Mouse (Mus musculus) NIH3T3 (cell line): ENCODE measurements around the gene Map2k4.

Experiments used
- DNase-seq: peaks from one replicate; pipeline ENCODE4 v3.0.0-alpha.2; 2012; ENCODE audit warnings: low read depth

Gene Map2k4

DNA sequence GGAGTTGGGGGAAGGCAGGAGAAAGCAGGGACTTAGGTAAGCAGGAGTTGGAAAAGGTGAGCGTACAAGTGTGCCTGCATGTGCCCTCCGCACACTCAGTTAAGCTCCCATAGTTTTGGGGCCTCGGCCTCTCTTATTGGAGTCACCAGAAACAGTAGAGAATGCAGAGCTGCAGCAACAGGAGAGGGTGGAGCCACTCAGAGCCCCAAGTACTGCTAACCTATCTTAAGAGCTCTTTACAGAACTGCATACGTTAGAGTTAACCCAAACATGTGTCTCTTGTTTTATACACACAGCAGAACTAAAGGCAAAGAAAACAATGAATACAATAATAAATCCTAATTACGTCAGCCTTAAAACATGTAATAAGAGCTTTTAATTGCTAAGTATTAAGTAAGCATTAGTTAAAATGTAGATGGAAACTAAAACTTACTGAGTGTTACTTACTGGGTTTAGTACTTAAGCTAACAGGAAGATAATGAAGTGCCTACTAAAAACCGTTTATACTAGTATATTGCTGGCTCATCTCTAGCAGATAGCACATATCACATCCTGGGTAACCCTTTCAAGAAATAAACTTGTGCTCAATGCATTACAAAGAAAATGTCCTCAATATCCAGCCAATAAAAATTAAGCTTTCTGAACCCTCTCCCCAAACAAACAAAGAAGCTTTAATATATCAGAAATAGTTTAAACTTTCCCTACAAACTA is 14.0 kb downstream of the Map2k4 start:
- no peak for DNase-seq

DNA sequence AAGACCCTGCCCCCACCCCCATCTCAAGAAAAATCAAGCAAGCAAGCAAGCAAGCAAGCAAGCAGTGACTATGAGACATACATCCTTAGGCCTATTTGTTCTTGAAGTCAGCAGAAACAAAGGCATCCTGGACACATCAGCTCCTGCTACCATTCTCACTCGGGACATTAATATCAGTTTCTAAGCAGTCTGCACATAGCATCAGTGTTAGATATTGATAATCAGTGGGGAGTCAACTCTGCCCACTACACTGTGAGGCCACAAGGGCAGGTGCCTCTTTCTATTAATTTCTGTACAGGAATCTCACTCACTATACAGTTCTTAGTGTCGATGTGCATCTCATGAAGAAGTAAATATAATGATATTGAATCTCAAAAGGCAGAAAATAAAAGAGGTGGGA is 14.6 kb downstream of the Map2k4 start:
- DNase-seq: no peak

DNA sequence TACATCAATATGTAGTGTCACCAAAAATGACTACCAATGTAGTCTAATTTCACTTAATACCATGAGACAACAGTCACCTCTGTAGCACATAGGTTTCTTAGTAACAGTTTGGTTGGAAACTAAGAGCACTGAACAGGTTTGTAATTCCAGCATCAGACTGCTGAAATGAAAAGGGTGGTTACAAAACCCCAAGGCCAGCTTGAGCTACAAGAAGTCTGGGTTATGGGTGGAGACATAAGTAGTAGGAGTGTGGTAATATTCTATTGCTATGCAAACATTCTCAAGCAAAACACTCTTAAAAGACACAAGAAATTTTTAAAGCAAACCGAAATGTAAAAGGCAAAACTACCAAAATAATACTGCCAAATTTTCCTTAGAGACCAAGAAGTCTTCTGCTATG is 16.6 kb downstream of the Map2k4 start:
- DNase-seq: no peak

DNA sequence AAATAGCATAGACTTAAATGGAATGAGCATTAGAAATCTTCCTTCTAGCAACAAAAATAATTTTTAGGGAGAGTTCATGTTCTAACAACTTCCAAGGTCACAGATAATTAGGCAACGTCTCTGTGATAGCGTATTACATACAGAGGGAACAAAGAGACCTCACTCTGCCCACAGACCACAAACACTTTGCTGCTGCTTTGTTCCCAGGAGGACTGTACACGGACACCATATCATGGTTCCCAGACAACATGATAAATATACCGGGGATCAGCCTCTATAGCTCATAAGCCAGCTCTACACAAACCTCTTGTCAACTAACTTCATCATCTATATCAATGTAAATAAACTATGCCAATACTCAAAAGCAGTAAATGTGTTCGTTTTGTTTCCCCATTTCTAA is 18.1 kb downstream of the Map2k4 start:
- no peak for DNase-seq

DNA sequence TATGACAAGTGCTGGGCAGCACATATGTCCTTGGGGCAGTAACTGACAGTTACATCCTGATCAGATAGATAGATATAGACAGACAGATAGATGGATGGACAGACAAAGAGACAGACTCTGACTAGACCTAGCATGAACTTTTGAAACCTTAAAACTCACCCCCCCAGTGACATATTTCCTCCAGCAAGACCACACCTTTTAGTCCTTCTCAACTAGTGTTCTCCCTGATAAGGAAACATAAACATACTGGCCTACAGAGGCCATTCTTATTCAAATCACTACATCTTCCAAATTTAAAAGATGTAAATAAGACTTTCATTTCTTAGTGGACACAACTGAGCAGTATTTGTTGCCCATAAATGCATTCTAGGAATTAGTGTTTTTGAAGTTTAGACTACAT is 19.7 kb downstream of the Map2k4 start:
- no peak for DNase-seq

DNA sequence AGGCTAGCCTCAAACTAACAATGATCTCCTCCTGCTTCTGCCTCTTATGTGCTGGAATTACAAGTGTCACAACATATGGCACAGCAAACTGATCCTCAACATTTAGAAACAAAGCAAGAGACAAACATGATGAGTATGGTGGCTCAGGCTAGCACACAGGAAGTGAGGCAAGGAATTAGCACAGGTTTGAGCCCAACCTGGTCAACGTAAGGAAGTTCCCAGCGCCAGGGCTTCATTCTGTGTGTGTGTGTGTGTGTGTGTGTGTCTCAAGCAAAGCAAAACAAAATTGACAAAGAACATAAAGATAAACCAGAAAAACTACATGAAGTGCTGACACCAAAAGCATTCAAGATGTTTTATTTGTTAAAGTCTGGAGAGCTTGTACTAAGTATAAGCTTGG is 27.2 kb downstream of the Map2k4 start:
- DNase-seq: no peak

DNA sequence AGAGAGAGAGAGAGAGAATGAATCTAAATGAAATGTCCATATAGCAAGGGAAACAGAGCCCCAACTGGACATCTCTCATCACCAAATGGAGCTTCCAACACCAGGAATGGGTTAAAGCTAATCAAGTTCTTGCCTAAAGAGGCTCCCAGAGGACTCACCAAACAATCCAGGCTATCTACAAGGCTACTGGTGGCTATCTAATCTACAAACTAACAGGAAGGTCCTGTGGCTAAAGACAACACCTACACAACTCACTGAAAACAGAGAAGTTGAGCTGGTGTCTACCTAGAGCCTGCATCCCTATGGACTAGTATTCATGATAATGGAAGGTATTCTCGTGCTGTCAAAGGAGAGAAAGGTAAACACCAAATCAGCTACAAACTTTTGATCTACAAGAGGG is 28.7 kb downstream of the Map2k4 start:
- DNase-seq: no peak

DNA sequence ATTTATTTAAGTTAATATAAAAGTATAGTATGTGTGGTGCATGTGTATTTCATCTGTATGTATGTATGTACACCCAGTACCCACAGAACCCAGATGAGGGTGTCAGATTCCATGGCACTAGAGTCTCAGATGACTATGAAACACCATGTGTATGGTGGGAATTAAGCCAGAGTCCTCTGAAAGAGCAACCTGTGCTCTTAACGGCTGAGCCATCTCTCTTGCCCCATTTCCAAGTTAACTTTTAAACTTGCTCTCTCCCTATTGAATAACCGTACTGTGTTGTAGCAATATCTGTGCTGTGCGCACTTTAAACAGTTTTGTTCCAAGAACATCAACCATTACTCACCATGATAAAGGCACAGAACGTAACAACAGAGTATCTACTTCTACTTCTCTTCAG is 33.9 kb downstream of the Map2k4 start:
- no peak for DNase-seq

DNA sequence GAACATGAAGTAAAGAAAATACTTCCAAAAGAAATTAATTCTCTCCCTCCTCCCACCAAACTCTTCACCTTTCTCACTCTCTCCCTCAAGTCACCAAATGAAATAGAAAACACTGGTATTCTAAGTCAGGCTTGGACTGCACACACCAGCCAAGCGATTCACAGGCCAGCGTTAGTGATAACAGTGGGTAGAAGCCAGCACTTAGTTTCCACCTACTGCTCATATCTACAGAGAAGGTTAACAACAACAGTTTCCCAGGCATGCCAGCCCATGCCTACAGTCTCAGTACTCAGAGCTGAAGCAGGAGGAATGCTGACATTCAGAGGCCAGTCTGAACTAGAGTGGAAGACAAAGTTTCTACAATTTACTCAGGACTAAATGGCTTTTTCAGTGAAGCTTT is 34.5 kb downstream of the Map2k4 start:
- no peak for DNase-seq

DNA sequence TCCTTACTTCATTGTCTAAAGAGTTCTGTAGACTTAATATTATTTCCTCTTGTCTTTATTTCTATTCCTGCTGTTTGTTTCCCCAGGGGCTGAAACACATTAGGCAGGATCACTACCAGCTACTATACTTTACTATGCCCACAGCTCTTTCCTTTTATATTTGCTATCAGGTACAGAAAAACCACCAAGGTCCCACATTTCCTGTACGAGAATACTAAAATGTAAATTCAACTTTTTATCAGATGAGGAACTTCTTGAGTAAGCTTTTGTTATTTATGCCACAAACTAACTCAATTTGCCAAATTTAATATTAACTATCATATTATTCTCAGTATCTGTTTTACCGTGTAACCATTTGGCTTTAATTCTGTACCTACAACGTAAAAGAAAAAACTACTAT is 37.6 kb downstream of the Map2k4 start:
- no peak for DNase-seq

DNA sequence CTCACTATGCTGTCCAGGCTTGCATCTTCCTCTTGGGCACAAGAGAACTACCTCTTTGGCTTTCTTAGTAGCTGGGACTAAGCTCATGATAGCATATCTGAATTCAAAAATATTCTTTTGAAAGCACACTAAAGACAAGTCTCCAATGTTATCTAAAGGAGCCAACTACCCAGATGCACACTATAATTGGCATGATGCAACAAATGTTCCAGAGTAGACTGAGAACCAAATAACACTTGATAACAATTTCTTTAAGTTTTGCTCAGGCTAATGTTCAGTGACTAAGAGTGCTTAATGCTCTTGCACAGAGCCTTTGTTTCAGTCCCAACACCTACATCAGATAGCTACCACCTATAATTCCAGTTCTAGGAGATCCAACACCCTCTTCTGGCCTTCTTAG is 40.7 kb downstream of the Map2k4 start:
- DNase-seq: no peak

DNA sequence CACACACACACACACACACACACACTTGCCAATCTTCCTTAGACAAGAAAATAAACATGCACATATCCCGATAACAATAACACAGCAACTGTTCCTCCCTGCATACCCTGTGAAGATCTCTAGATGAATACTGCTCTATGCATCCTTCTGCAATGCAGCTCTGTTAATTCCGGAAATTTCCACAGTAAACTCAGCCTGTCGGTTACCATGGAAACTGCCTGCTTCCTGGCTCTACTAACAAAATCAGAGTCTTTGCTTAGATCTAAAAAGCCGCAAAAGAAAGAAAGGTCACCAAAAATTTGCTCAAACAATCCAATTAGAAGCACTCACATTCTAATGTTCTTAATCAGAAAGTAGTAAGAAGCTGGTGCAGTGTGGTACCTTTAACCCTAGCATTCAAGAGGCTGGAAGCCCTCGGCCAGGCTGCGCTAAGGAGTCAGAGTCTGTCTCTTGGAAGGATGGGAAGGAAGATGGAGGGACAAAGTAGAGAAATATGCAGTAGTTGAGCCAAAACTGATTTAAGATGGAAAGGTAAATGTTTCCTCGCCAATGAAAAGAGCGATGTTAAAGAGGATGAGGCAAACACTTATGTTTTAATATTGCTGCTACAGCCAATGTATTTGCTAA is 42.3 kb downstream of the Map2k4 start:
- DNase-seq: peak; percentile 17

DNA sequence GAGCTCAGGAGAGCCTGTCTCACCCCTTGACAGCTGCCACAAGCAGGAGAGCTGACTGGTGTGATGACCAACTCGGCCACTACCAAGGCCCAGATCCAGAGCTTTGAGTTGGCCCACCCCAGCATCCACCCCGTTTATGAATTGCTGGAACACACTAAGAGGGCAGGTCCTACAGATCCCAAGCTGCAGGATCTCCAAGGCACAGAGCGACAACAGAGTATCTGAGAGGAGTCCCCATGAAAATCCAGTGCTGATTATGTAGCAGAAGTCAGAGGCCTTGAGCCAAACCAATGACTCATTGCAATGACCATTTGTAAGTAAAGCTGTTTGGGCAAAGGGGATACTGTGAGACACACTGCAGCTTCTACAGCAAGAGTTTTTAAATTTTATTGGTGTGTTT is 44.2 kb downstream of the Map2k4 start:
- DNase-seq: peak; percentile 66

DNA sequence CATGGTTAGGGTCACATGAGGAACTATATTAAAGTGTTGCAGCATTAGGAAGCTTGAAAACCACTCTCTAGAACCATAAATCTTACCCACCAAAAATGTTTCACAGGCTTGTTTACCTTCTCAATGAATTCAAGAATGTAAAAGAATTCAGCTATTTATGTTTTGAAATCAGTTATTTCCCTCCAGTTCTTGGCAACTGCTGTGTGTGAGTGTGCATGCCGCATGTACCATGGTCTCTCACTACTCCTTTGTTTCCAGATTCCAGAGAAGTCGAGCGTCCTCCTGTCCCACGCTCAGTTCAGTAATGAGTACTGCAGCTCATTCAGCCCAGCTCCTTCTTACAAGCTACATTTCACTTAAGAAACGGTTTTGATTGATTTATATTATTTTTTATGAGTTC is 47.3 kb downstream of the Map2k4 start:
- peak; percentile 17 for DNase-seq

DNA sequence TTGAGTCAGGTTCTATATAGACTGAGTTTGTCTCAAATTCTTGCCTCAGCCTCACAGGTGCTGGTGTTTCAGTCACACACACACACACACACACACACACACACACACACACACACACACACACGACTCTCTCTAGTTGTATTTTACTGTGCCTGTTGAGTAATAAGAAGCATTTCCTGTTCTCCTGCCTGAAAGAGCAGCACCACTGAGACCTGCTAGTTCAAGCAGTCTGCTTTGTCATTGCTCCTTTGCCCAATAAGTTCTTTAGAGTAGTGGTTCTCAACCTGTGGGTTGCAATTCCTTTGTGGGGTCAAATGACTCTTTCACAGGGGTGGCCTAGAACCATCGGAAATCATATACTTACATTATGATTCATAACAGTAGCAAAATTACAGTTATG is 47.7 kb downstream of the Map2k4 start:
- no peak for DNase-seq

DNA sequence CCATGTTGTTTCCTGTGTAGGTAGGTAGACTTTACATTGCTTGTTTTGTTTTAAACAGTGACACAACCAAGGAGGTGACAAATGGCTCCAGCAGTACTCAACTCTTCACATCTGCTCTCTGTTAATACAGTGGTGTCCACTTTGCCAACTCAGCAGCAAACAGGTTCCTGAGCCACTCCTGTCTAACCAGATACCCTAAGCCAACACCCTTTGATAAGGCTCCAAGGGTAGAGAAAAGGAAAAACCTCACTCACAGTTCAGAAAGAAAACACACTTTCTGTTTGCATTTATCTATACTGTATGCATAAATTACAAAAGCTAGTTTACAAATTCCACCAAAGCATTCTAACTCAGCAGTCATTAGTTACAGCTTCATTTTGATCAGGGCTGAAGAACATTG is 48.2 kb downstream of the Map2k4 start:
- DNase-seq: no peak

DNA sequence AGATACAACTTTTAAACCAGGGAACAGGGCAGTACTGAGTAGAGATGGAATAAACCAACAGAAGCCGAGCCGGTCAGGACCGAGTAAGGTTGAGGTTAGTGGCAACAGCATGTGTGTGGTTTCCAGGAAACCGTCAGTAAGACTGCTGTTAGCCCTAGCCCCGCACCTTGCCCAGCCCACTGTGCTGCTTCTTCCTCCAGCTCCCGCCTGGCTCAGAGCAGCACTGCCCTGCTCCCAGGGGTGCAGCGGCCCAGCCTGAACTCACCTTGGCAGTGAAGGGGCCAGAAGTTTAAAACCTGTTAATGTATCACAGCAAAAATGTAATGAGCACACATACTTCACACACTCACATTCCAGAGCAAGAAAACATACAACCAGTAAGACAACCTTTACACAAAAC is 53.4 kb downstream of the Map2k4 start:
- DNase-seq: no peak

DNA sequence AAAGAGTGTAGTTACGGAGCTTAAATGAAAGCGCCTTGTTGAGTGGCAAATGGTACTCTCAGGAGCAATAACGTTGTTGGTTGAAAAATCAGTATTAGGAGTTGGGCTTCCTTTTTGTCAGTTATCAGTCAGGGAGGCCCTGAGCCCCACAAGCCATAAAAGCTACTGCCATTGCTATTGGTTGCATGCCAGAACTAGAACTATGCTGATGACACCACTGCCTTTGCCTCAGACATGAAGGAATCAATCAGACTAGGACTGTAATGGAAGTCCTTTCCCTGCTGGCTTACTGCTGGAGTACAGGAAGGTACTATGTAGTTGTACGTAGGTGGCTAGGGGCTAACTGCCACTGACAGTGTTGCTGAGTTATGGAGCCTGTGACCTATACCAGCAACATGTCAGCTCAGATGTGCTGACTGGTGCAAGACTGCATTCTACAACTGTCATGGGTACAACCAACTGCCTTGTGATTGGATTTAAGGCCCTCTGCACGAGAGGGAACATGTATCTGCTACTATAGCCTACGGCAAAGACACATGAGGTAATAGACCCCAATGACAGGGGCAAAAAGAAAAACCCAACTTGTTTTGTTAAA is 58.4 kb downstream of the Map2k4 start:
- no peak for DNase-seq

DNA sequence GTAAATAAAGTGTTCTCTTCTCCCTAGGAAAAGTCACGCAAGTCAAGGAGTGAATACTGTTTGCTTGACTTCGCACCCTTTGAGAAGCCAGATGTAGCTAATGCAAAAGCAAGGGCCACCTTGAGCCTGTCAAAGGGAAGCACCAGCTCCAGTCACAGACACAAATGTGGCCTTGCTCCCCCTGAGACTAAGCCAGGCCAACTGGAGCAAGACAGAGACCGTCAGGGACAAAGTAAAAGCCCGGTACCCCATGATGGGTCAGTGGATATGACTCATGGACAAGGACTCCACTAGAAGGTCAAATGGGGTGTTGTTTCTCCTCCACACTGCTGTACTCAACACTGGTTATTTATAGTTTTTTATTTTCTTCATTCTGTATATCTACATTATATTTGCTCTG is 59.2 kb downstream of the Map2k4 start:
- DNase-seq: no peak

DNA sequence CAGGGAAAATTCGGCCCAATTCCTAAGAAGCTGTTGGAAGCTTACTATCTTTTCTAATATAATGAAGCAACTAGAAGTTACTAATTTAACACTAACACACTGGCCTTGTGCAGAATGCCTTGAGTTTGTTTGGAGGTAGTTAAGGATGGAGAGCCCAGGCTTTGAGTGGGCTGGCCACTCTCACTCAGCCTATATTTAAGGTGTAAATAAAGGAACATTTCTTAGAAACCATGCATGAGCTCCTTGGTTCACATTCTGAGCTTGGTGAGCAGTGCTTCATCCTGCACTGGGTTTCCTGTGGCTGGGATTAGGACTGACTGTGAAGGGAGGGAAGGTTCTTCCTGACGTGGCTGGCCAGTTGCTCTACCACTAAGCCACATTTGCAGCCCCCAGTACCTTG is 64.4 kb downstream of the Map2k4 start:
- no peak for DNase-seq

DNA sequence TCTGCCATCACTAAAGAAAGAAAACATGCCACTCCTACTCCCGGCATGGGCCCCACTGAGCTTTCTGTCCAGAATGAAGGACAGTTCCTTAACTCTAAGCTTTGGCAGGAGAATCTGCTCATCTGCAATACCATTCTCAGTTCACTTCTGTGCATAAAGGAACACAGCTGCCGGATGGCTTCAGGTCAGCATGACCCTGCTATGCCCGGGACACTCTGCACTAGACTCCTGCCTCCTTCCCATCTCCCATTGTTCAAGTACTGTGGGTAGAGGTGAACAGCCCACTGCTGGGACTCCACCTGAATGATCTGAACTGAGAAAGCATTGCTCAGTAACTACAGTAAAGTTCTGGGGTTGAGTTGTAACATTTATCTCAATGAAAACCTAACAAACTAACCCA is 66.5 kb downstream of the Map2k4 start:
- DNase-seq: no peak

DNA sequence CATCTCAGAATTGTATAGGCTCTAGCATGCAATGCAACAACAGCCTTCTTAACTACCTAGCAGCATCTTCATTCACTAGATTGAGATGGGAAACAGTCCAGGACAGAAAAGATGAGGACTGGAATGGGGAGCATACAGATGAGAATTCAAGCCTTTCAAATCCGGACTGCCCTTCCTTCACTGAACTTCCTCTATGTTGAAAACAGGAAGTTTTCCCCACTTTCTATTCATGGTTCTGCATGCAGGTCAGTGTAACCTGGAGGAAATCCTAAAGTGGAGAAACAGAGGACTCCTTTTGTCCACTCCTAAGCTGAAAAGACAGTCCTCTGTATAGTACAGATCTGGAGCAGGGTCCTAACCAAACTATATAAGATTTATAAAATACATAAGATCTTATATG is 68.1 kb downstream of the Map2k4 start:
- DNase-seq: no peak

DNA sequence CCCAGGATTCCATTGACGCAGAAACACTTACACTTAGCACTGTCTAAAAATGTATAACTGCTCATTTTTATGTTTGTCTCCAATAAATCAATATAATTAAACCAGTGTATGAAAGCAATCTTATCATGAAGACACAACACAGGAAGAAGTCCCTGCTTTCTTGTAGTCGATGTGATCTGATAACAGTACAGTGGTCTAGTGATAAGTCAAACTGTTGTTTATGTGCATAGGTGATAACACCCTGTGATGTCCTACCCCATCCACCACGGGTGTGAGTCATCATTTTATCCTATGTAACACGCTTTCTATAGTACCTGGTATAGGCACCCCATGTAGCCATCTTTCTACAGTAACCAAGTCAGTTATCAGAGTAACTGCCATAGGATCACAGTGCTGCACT is 74.3 kb downstream of the Map2k4 start:
- no peak for DNase-seq

DNA sequence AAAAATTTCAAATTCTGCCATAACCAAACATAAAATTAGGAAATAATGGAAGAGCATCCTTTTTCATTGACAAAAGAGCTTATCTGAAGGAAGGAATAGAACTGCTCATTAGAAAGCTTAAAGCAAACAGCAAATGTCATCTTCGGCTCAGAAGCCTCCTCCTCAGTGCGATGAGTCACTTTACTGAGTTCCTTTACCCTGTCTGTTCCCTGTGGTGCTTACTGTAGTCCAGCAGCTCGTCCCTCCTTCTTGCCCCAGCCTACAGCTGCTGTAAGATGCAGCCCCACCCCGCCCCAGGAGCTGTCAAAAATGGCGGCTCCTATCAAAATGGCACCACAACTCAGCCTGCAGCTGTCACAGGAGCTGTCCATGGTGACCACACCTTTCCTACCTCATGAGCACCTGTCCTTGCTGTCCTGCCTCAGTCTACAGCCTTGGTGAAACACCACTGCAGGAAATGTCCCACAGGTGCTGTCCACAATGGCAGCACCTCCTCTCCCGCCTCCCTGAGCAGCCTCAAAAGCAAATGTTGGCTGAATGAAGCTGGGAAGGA is 75.3 kb downstream of the Map2k4 start:
- no peak for DNase-seq
